Comparison of ENCODE assay signal across 8 mouse cellular contexts in genomic region chr3:51888295-51888661, GRCm38 (mm10).
DNase-seq lines count a peak whose midpoint lies in the region; ATAC-seq lines count a peak whose summit lies in the region.

No protein-coding gene starts in this region.

- no peaks in the 10 kb centered on the region; the same call in none of the 2 replicates for H3K4me1 ChIP-seq in liver, embryonic 16.5 days (ENCODE audit: control insufficient read depth, low read depth, low read length)

- no peak overlapping the region for H3K9ac ChIP-seq in liver, embryonic 16.5 days (ENCODE audit: low read depth, low read length)

- no peaks in the 10 kb centered on the region for H3K36me3 ChIP-seq in liver, embryonic 16.5 days (ENCODE audit: control insufficient read depth, insufficient read depth)

- no peak overlapping the region for H3K4me3 ChIP-seq in liver, embryonic 16.5 days (ENCODE audit: low read depth, low read length)

- peak overlapping the region; percentile 41 for H3K4me2 ChIP-seq in liver, embryonic 16.5 days (ENCODE audit: low read depth, low read length)

- no peaks in the 10 kb centered on the region for H3K27me3 ChIP-seq in liver, embryonic 16.5 days (ENCODE audit: control insufficient read depth, insufficient read depth, low read depth, low read length)

- ATAC-seq in liver, embryonic 16.5 days (ENCODE audit: low read depth) = no peak

- DNase-seq in cerebellum, adult 18-20 months = peak; percentile 35 to 40
- DNase-seq in cerebellum, postnatal 4 days (ENCODE audit: low spot score in 2 of 2) = no peak
- DNase-seq in testis, postnatal 10 days (ENCODE audit: low spot score) = peak; percentile 49
- DNase-seq in testis, postnatal 14 days (ENCODE audit: low spot score) = no peak
- DNase-seq in frontal cortex, postnatal 25 days (ENCODE audit: low spot score in 2 of 2) = no peak
- DNase-seq in T-cell, adult 2 months (ENCODE audit: low spot score) = no peak
- DNase-seq in adrenal gland, adult 8-10 months = no peak

- 2% methylated on average over 7 of the region's 8 CpGs for WGBS in liver, embryonic 16.5 days (ENCODE audit: insufficient replicate concordance)

- H3K27ac ChIP-seq in liver, embryonic 16.5 days (ENCODE audit: low read length) = no peak overlapping the region

- H3K9me3 ChIP-seq in liver, embryonic 16.5 days (replicated peaks; ENCODE audit: control insufficient read depth, low read length) = no peaks in the 10 kb centered on the region

Comparison
In these comparisons a context has a peak if more than half of its experiments do, and no peak if none do; other contexts are left out.
1. DNase-seq: peak in cerebellum, adult 18-20 months (2 of 2) and testis, postnatal 10 days (single experiment); none in cerebellum, postnatal 4 days (0 of 2), testis, postnatal 14 days (single experiment), frontal cortex, postnatal 25 days (0 of 2), T-cell, adult 2 months (single experiment) and adrenal gland, adult 8-10 months (single experiment).